Mouse (Mus musculus) C2C12 (cell line): Measurements from ENCODE around the gene Ppp2r2c.

Experiments
- CEBPB ChIP-seq: IDR thresholded peaks from one replicate; pipeline ENCODE4 v1.6.1; 2011; ENCODE audit warnings: low read depth, mild to moderate bottlenecking, control low read depth, moderate library complexity
- CTCF ChIP-seq: IDR thresholded peaks from one replicate; pipeline ENCODE4 v1.5.1; 2011; ENCODE audit not compliant: control insufficient read depth, insufficient read depth, insufficient read length
- FOSL1 ChIP-seq: IDR thresholded peaks from one replicate; pipeline ENCODE4 v1.8.0; 2011; ENCODE audit warnings: mild to moderate bottlenecking, low read length; ENCODE audit not compliant: poor library complexity, insufficient read depth, severe bottlenecking
- MAX ChIP-seq: IDR thresholded peaks from one replicate; pipeline ENCODE4 v1.6.1; 2011; ENCODE audit warnings: mild to moderate bottlenecking, control low read depth
- MYOD1 ChIP-seq: IDR thresholded peaks from one replicate; pipeline ENCODE4 v1.6.1; 2011; ENCODE audit warnings: low read depth; ENCODE audit not compliant: control insufficient read depth, insufficient read length
- MYOG ChIP-seq: IDR thresholded peaks from one replicate; pipeline ENCODE4 v1.6.1; 2011; ENCODE audit not compliant: control insufficient read depth, insufficient read length; ENCODE audit errors: extremely low read depth
- USF1 ChIP-seq: IDR thresholded peaks from one replicate; pipeline ENCODE4 v1.6.1; 2011; ENCODE audit warnings: low read depth, mild to moderate bottlenecking, control low read depth, moderate library complexity

DNA sequence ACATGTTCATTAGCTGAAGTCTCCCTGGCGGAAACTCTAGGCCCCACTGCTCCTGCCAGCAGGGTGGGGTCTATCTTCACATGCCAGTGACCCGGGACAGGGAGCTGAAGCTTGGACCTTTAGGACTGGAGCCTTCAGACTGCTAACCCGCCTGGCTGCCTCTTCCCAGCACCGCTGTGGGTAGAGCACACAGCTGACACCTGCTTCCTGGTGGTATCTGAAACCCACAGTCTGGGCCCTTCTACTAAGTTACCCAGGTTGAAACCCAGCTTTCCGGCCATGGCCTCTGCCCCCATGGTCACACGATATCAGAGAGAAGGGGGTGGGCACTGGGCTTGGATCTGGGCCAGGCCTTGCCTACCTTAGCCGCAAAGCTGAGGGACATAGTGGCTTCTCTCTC is 111.3 kb downstream of the Ppp2r2c start:
- TF ChIP-seq CTCF, result no peak
- no peak for TF ChIP-seq MAX
- TF ChIP-seq MYOG, result no peak
- no peak for TF ChIP-seq USF1
- no peak for TF ChIP-seq FOSL1
- no peak for TF ChIP-seq MYOD1
- TF ChIP-seq CEBPB, result no peak
